ENCODE assay signal across 25 mouse cellular contexts in genomic region chr3:95130081-95130480, GRCm38 (mm10). TPM values are rescaled to one million over a fixed set of nuclear protein-coding genes. Genes with fewer than 3 reads are reported as not detected.
DNase-seq lines count a peak whose midpoint lies in the region; ATAC-seq and TF ChIP-seq lines count a peak whose summit lies in the region.
"Had no signal": no experiment of that assay in that cellular context is flagged by ENCODE, and none has a peak within 500 bp of the region (broad histone marks: within the 10 kb centered on the region; RNA-seq: fewer than 3 reads in every experiment).

No protein-coding gene starts in this region.

- no peak for TF ChIP-seq POLR2A in kidney, adult 2 months (IDR thresholded peaks at IDR 0.05; ENCODE audit: low read depth, low read length)

- no peak for TF ChIP-seq CTCF in kidney, adult 2 months (conservative IDR thresholded peaks at IDR 0.05; ENCODE audit: insufficient read depth, insufficient read length, low read depth, low read length)

- H3K9ac ChIP-seq in kidney, embryonic 15.5 days, result 0 out of 2 replicates have a peak overlapping the region, but pooled peaks have one; percentile 6
- H3K9ac ChIP-seq: embryonic facial prominence, embryonic 12.5 days; forebrain, embryonic 15.5 days; hindbrain, embryonic 14.5 days; liver, embryonic 15.5 days; lung, embryonic 14.5 days; midbrain, embryonic 15.5 days; neural tube, embryonic 12.5 days had no signal

- no peaks in the 10 kb centered on the region for H3K27me3 ChIP-seq in kidney, adult 2 months (replicated peaks; ENCODE audit: control insufficient read depth, insufficient read depth, low read length)
- H3K27me3 ChIP-seq in kidney, embryonic 15.5 days, result no peaks in the 10 kb centered on the region
- H3K27me3 ChIP-seq: CH12.LX; embryonic facial prominence, embryonic 12.5 days; forebrain, embryonic 15.5 days; liver, embryonic 15.5 days; midbrain, embryonic 15.5 days; neural tube, embryonic 12.5 days had no signal

- no peaks in the 10 kb centered on the region for H3K9me3 ChIP-seq in kidney, embryonic 15.5 days (replicated peaks)
- H3K9me3 ChIP-seq: embryonic facial prominence, embryonic 12.5 days; forebrain, embryonic 15.5 days; liver, embryonic 15.5 days; midbrain, embryonic 15.5 days; neural tube, embryonic 12.5 days had no signal

- no peak overlapping the region for H3K27ac ChIP-seq in kidney, adult 2 months (ENCODE audit: insufficient read depth, low read depth, low read length)
- H3K27ac ChIP-seq in kidney, embryonic 15.5 days, result peak overlapping the region; percentile 54; the same call in 1 of the 2 replicates
- H3K27ac ChIP-seq: embryonic facial prominence, embryonic 12.5 days; forebrain, embryonic 15.5 days; hindbrain, embryonic 14.5 days; liver, embryonic 15.5 days; midbrain, embryonic 15.5 days; neural tube, embryonic 12.5 days had no signal

- no peak for ATAC-seq in kidney, embryonic 15.5 days (replicated peaks; ENCODE audit: low FRiP score)
- ATAC-seq: forebrain, embryonic 15.5 days; inflammation-experienced regulatory T-cells, adult 6 months; midbrain, embryonic 15.5 days had no signal

- H3K4me3 ChIP-seq in kidney, adult 2 months (ENCODE audit: insufficient read depth, low read depth, low read length), result no peak overlapping the region
- H3K4me3 ChIP-seq in kidney, embryonic 15.5 days (replicated peaks), result no peak overlapping the region
- H3K4me3 ChIP-seq: embryonic facial prominence, embryonic 12.5 days; forebrain, embryonic 15.5 days; liver, embryonic 15.5 days; midbrain, embryonic 15.5 days; neural tube, embryonic 12.5 days had no signal

- 54% methylated on average over 5 of the region's 5 CpGs for WGBS in kidney, adult 2 months
- WGBS in kidney, embryonic 15.5 days, result 45% methylated on average over 5 of the region's 5 CpGs

- H3K4me1 ChIP-seq in kidney, adult 2 months (ENCODE audit: control insufficient read depth, insufficient read depth, low read length), result peaks cover 4% of the 10 kb centered on the region
- H3K4me1 ChIP-seq in kidney, embryonic 15.5 days, result peaks cover 35% of the 10 kb centered on the region

- no peaks in the 10 kb centered on the region for H3K36me3 ChIP-seq in kidney, adult 2 months (ENCODE audit: control insufficient read depth, insufficient read depth, low read length)
- peaks cover 20% of the 10 kb centered on the region for H3K36me3 ChIP-seq in kidney, embryonic 15.5 days

- no peak overlapping the region for H3K4me2 ChIP-seq in kidney, embryonic 15.5 days
- H3K4me2 ChIP-seq: embryonic facial prominence, embryonic 12.5 days; forebrain, embryonic 15.5 days; heart, embryonic 11.5 days; hindbrain, embryonic 14.5 days; liver, embryonic 15.5 days; lung, embryonic 14.5 days; midbrain, embryonic 15.5 days; neural tube, embryonic 12.5 days had no signal

- DNase-seq in gastrocnemius, adult 18-20 months (ENCODE audit: low spot score), result peak; percentile 71
- DNase-seq in gastrocnemius, postnatal 14 days, result no peak
- peak; percentile 64 for DNase-seq in kidney, adult 2 months
- no peak for DNase-seq in kidney, adult 18-20 months
- peak; percentile 50 to 56 for DNase-seq in kidney, postnatal 36 days
- no peak for DNase-seq in liver
- DNase-seq in adrenal gland, postnatal 25 days, result no peak
- DNase-seq: adrenal gland, adult 8-10 months; layer of hippocampus, postnatal 36 days; left cerebral cortex, postnatal 4 days; lung, embryonic 14.5 days; lung, postnatal 14 days; right cerebral cortex, postnatal 4 days; thymus, postnatal 4 days had no signal

- intact Hi-C loops in gastrocnemius, postnatal 14 days (cut with DNase I; ENCODE audit: low total_unique reads), result no loop called here

RNA-seq across cellular contexts. Expression of gene Scnm1, which starts 3.7 kb away (rescaled TPM):
- total RNA-seq in gastrocnemius, adult 18-20 months (2021), result 10 to 100 TPM; 34.6 to 46.5 TPM
- total RNA-seq in gastrocnemius, postnatal 14 days (2021), result 10 to 100 TPM; 31.8 to 40.5 TPM
- 46.7 and 50.8 TPM in 2 replicates for polyA plus RNA-seq in kidney, adult 2 months (2012; rRNA removed)
- polyA plus RNA-seq in kidney, embryonic 15.5 days (2015; fragmentation: Nextera tagmentation; extraction: Ambion mirVana), result 67.7 and 71.6 TPM in 2 replicates
- 35.1 and 40.6 TPM in 2 replicates for total RNA-seq in adrenal gland, postnatal 25 days (2021)

RNA-seq across cellular contexts. Expression of gene Lysmd1, which starts 3.8 kb away (rescaled TPM):
- total RNA-seq in gastrocnemius, adult 18-20 months (2021), result 1 to 10 TPM; 6.3 to 6.6 TPM
- 1 to 10 TPM; 7.4 to 8.4 TPM for total RNA-seq in gastrocnemius, postnatal 14 days (2021)
- 10.2 and 11.3 TPM in 2 replicates for polyA plus RNA-seq in kidney, adult 2 months (2012; rRNA removed)
- 14.5 and 15.5 TPM in 2 replicates for polyA plus RNA-seq in kidney, embryonic 15.5 days (2015; fragmentation: Nextera tagmentation; extraction: Ambion mirVana)
- 13.8 and 14.8 TPM in 2 replicates for total RNA-seq in adrenal gland, postnatal 25 days (2021)

RNA-seq across cellular contexts. Expression of gene Tmod4, which starts 5.8 kb away (rescaled TPM):
- 100 to 1,000 TPM; 663 to 722 TPM for total RNA-seq in gastrocnemius, adult 18-20 months (2021)
- total RNA-seq in gastrocnemius, postnatal 14 days (2021), result 100 to 1,000 TPM; 511 to 517 TPM
- 0.19 and 3.1 TPM in 2 replicates for polyA plus RNA-seq in kidney, adult 2 months (2012; rRNA removed)
- polyA plus RNA-seq in kidney, embryonic 15.5 days (2015; fragmentation: Nextera tagmentation; extraction: Ambion mirVana), result 0.93 and 1.9 TPM in 2 replicates
- 1.0 and 1.1 TPM in 2 replicates for total RNA-seq in adrenal gland, postnatal 25 days (2021)
- polyA plus RNA-seq: liver, adult 2 months had no signal

RNA-seq across cellular contexts. Expression of gene Tnfaip8l2, which starts 12.1 kb away (rescaled TPM):
- under 1 TPM; 0.27 to 0.55 TPM for total RNA-seq in gastrocnemius, adult 18-20 months (2021)
- total RNA-seq in gastrocnemius, postnatal 14 days (2021), result under 1 TPM; 0.82 to 0.92 TPM
- 4.1 and 6.8 TPM in 2 replicates for polyA plus RNA-seq in kidney, adult 2 months (2012; rRNA removed)
- 2.7 and 2.9 TPM in 2 replicates for polyA plus RNA-seq in kidney, embryonic 15.5 days (2015; fragmentation: Nextera tagmentation; extraction: Ambion mirVana)
- 1.1 TPM in 1 of 2 replicates, not detected in the other for total RNA-seq in adrenal gland, postnatal 25 days (2021)

RNA-seq across cellular contexts. Expression of gene Vps72, which starts 19.3 kb away (rescaled TPM):
- 10 to 100 TPM; 64.3 to 85.5 TPM for total RNA-seq in gastrocnemius, adult 18-20 months (2021)
- total RNA-seq in gastrocnemius, postnatal 14 days (2021), result 10 to 100 TPM; 29.6 to 41.0 TPM
- 45.6 and 47.1 TPM in 2 replicates for polyA plus RNA-seq in kidney, adult 2 months (2012; rRNA removed)
- polyA plus RNA-seq in kidney, embryonic 15.5 days (2015; fragmentation: Nextera tagmentation; extraction: Ambion mirVana), result 168 and 184 TPM in 2 replicates
- total RNA-seq in adrenal gland, postnatal 25 days (2021), result 68.4 and 72.5 TPM in 2 replicates

Comparison
In these comparisons a context has a peak if more than half of its experiments do, and no peak if none do; other contexts are left out.
1. DNase-seq: peak in gastrocnemius, adult 18-20 months (single experiment), kidney, adult 2 months (single experiment) and kidney, postnatal 36 days (2 of 2); none in gastrocnemius, postnatal 14 days (single experiment), kidney, adult 18-20 months (single experiment), liver (single experiment) and adrenal gland, postnatal 25 days (single experiment).
2. RNA of gene Tmod4, which starts 5.8 kb away (total RNA-seq): 663 to 722 TPM in gastrocnemius, adult 18-20 months and 511 to 517 TPM in gastrocnemius, postnatal 14 days; 1.0 to 1.1 TPM in adrenal gland, postnatal 25 days; every median in the first group is over 100 times any median in the second.